Mouse (Mus musculus) adrenal gland, postnatal 0 days (tissue): ENCODE results near the gene Olfr1329. TPM values are rescaled to one million over a fixed set of nuclear protein-coding genes. Genes with fewer than 3 reads are reported as not detected.

Source experiments
- polyA plus RNA-seq: library from polyadenylated mRNA; unstranded; fragments of >200 nt; fragmentation: Nextera tagmentation; extraction: Ambion mirVana; gene quantifications from 2 replicates; pipeline ENCODE4 v1.2.1, GENCODE M21; 2015

Gene Olfr1329
- polyA plus RNA-seq: not detected in 2 replicates

GRCm38 (mm10) chr4:118917365-118917764 is at the start of gene Olfr1329:
TSS of gene Olfr1329 (minus strand) at chr4:118917465.

GRCm38 (mm10) chr4:118961141-118961628 is 43.9 kb upstream of the Olfr1329 start, which contains the start of gene Lao1:
TSS of gene Lao1 (plus strand) at chr4:118961578.

DNA sequence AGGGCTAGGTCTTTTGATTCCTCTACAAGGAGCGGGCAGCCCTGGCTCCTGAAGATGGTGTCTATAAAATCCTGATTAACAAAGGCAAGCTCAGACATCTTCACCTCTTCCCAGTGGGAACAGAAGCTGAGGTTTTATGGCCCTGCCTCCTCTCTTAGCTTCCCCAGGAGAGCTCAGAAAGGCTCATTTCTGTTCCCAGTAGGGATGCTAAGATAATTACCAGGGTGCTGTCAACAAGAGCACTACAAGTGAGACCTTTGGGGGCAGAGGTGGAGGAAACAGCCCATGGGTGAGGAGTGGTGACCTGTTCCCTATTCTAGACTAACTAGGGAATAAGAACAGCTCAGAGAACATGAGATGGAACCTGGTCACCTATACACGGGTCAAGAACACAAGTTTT is 21.2 kb upstream of the Olfr1329 start, which contains the start of gene Olfr1328:
Gene Olfr1328, minus strand, starts transcription at position 101 of the 400 bp plus-strand sequence.

GRCm38 (mm10) chr4:118888297-118888696 is 29.0 kb downstream of the Olfr1329 start, which contains the start of gene Olfr1330:
TSS of gene Olfr1330 (plus strand) at chr4:118888597.

Other genes starting within 250 kb of the Olfr1329 start
- gene Olfr1342, start 224.7 kb downstream of the Olfr1329 start, polyA plus RNA-seq: not detected in 2 replicates
- gene Olfr1341, start 213.9 kb downstream of the Olfr1329 start, polyA plus RNA-seq: not detected in 2 replicates
- gene Olfr1340, start 197.3 kb downstream of the Olfr1329 start, polyA plus RNA-seq: not detected in 2 replicates
- gene Olfr1339, start 185.3 kb downstream of the Olfr1329 start, polyA plus RNA-seq: not detected in 2 replicates
- gene Olfr1338, start 158.7 kb downstream of the Olfr1329 start, polyA plus RNA-seq: not detected in 2 replicates
- gene Olfr1337, start 134.9 kb downstream of the Olfr1329 start, polyA plus RNA-seq: not detected in 2 replicates
- not detected in 2 replicates for gene Olfr1335, start 107.5 kb downstream of the Olfr1329 start, polyA plus RNA-seq
- not detected in 2 replicates for gene Olfr1333, start 81.2 kb downstream of the Olfr1329 start, polyA plus RNA-seq
- gene Olfr1331, start 52.8 kb downstream of the Olfr1329 start, polyA plus RNA-seq: not detected in 2 replicates
- gene Olfr1330, start 28.9 kb downstream of the Olfr1329 start, polyA plus RNA-seq: not detected in 2 replicates
- not detected in 2 replicates for gene Olfr1328, start 21.1 kb upstream of the Olfr1329 start, polyA plus RNA-seq
- gene Lao1, start 44.1 kb upstream of the Olfr1329 start, polyA plus RNA-seq: not detected in 2 replicates
- gene Slc2a1, start 191.2 kb upstream of the Olfr1329 start, polyA plus RNA-seq: 11.3 and 16.9 TPM in 2 replicates